Mouse (Mus musculus) stomach, postnatal 0 days (tissue): ENCODE results near the gene Uqcc1. TPM values are rescaled to one million over a fixed set of nuclear protein-coding genes. Genes with fewer than 3 reads are reported as not detected.
"Not testable (repeated sequence)": the region's sequence is repeated elsewhere in the genome, so short reads cannot be mapped to it uniquely, and the experiment has no call there.

Experiments used
- ATAC-seq: fragments of 200-750 bp; cut with Nextera tagmentation; 2 replicates; pipeline ENCODE4 v1.8.0; 2017; ENCODE audit not compliant: low FRiP score, low TSS enrichment
- DNase-seq: peaks from one replicate; pipeline ENCODE4 v3.0.0-alpha.2; 2016; ENCODE audit warnings: low spot score
- H3K27ac ChIP-seq: fragments of 300-500 bp; sonication (generic); replicated peaks from 2 replicates; pipeline ENCODE4 v1.5.1; 2014; ENCODE audit warnings: mild to moderate bottlenecking, control low read depth
- H3K27me3 ChIP-seq: fragments of 300-500 bp; sonication (generic); 2 replicates; pipeline ENCODE4 v1.6.1; 2014; ENCODE audit warnings: low read length; ENCODE audit not compliant: control insufficient read depth, insufficient read depth
- H3K36me3 ChIP-seq: fragments of 300-500 bp; sonication (generic); 2 replicates; pipeline ENCODE4 v1.6.1; 2014; ENCODE audit warnings: low read length, mixed read lengths; ENCODE audit not compliant: control insufficient read depth, insufficient read depth
- H3K4me1 ChIP-seq: fragments of 300-500 bp; sonication (generic); replicated peaks from 2 replicates; pipeline ENCODE4 v1.6.1; 2014; ENCODE audit warnings: antibody characterized with exemption; ENCODE audit not compliant: control insufficient read depth, insufficient read depth
- H3K4me2 ChIP-seq: fragments of 300-500 bp; sonication (generic); replicated peaks from 2 replicates; pipeline ENCODE4 v1.6.1; 2014; ENCODE audit warnings: low read depth, mild to moderate bottlenecking, control low read depth, moderate library complexity
- H3K4me3 ChIP-seq: fragments of 300-500 bp; sonication (generic); 2 replicates; pipeline ENCODE4 v1.5.1; 2014; ENCODE audit warnings: low read depth, low read length, control low read depth
- H3K9ac ChIP-seq: fragments of 300-500 bp; sonication (generic); 2 replicates; pipeline ENCODE4 v1.6.1; 2014; ENCODE audit warnings: mild to moderate bottlenecking, low read length, control low read depth, mixed read lengths
- H3K9me3 ChIP-seq: fragments of 300-500 bp; sonication (generic); 2 replicates; pipeline ENCODE4 v1.6.1; 2016; ENCODE audit warnings: low read length; ENCODE audit not compliant: control insufficient read depth
- CTCF ChIP-seq: IDR thresholded peaks from 2 replicates; pipeline ENCODE4 v1.5.1; 2016; ENCODE audit warnings: antibody characterized with exemption, low read depth, mild to moderate bottlenecking, moderate library complexity
- EP300 ChIP-seq: optimal IDR thresholded peaks from 2 replicates; pipeline ENCODE3; 2016; ENCODE audit warnings: antibody characterized with exemption
- whole genome bisulfite sequencing: fragments of 180-500 bp; shearing (Covaris S2); extraction: QIAGEN DNeasy Blood & Tissue Kit; methylation state at CpG from one replicate; pipeline ENCODE4 v1.1.7; 2014; 5-methylcytosine and 5-hydroxymethylcytosine counted together
- polyA plus RNA-seq: library from polyadenylated mRNA; unstranded; fragments of >200 nt; fragmentation: Nextera tagmentation; extraction: Ambion mirVana; gene quantifications from 2 replicates; pipeline ENCODE4 v1.2.1, GENCODE M21; 2015

Uqcc1 gene
- polyA plus RNA-seq, 1 experiment from 2014 or later = 41.9 TPM

GRCm38 (mm10) chr2:155943463-155943862, 13.4 kb upstream of the Uqcc1 start:
- TF ChIP-seq EP300 (no peak), CTCF (no peak)
- ATAC-seq (no peak), DNase-seq (no peak)
- H3K4me2 ChIP-seq = peak overlapping the region; percentile 32
- no peak overlapping the region for H3K27ac ChIP-seq
- H3K27me3 ChIP-seq = no peaks in the 10 kb centered on the region
- no peak overlapping the region for H3K9ac ChIP-seq
- H3K4me1 ChIP-seq = peaks cover 2% of the 10 kb centered on the region; the same call in 1 of the 2 replicates
- 12% methylated on average over 8 of the region's 8 CpGs for WGBS
- no peak overlapping the region for H3K4me3 ChIP-seq
- H3K36me3 ChIP-seq = no peaks in the 10 kb centered on the region
- H3K9me3 ChIP-seq = no peaks in the 10 kb centered on the region

GRCm38 (mm10) chr2:155941697-155942442, 11.8 kb upstream of the Uqcc1 start:
- 77% methylated on average over 40 of the region's 40 CpGs for WGBS
- H3K36me3 ChIP-seq = no peaks in the 10 kb centered on the region
- H3K27ac ChIP-seq = no peak overlapping the region
- H3K27me3 ChIP-seq = no peaks in the 10 kb centered on the region
- ATAC-seq = no peak
- H3K4me3 ChIP-seq = no peak overlapping the region
- no peak overlapping the region for H3K9ac ChIP-seq
- no peak overlapping the region for H3K4me2 ChIP-seq
- no peaks in the 10 kb centered on the region for H3K9me3 ChIP-seq
- peaks cover 2% of the 10 kb centered on the region; the same call in 1 of the 2 replicates for H3K4me1 ChIP-seq
- peak; percentile 65 for DNase-seq
- TF ChIP-seq CTCF (no peak), EP300 (no peak)

GRCm38 (mm10) chr2:155940681-155941080, 10.6 kb upstream of the Uqcc1 start, which contains the start of gene Gm15557:
Gene Gm15557, plus strand, starts transcription at chr2:155940728.
- 91% methylated on average over 3 of the region's 3 CpGs for WGBS
- no peak within 1 kb of the TSS for H3K27ac ChIP-seq
- no peak within 1 kb of the TSS for H3K4me3 ChIP-seq

GRCm38 (mm10) chr2:155939897-155940529, 9.9 kb upstream of the Uqcc1 start:
- no peak overlapping the region for H3K9ac ChIP-seq
- ATAC-seq = no peak
- no peak for TF ChIP-seq CTCF
- TF ChIP-seq EP300 = no peak
- no peak overlapping the region for H3K27ac ChIP-seq
- DNase-seq = no peak
- H3K4me2 ChIP-seq = no peak overlapping the region
- no peaks in the 10 kb centered on the region for H3K36me3 ChIP-seq
- H3K4me3 ChIP-seq = no peak overlapping the region
- no peaks in the 10 kb centered on the region for H3K9me3 ChIP-seq
- no peaks in the 10 kb centered on the region for H3K27me3 ChIP-seq
- WGBS = 55% methylated on average over 7 of the region's 7 CpGs
- H3K4me1 ChIP-seq = peaks cover 2% of the 10 kb centered on the region; the same call in 1 of the 2 replicates

More at GRCm38 (mm10) chr2:155940681-155941080, 10.6 kb upstream of the Uqcc1 start, which contains the start of gene Gm15557:
- no peaks in the 10 kb centered on the region for H3K9me3 ChIP-seq
- no peak for ATAC-seq
- TF ChIP-seq EP300 (no peak), CTCF (no peak)
- H3K27me3 ChIP-seq = no peaks in the 10 kb centered on the region
- no peak for DNase-seq
- H3K36me3 ChIP-seq = no peaks in the 10 kb centered on the region
- no peak within 1 kb of the TSS for H3K4me2 ChIP-seq
- no peak within 1 kb of the TSS for H3K9ac ChIP-seq
- H3K4me1 ChIP-seq = peaks cover 2% of the 10 kb centered on the region; the same call in 1 of the 2 replicates

GRCm38 (mm10) chr2:155928711-155929345, 1.3 kb downstream of the Uqcc1 start:
- Histone ChIP-seq H3K9ac (no peak overlapping the region; the same call in 1 of the 2 replicates), H3K36me3 (no peaks in the 10 kb centered on the region)
- TF ChIP-seq CTCF = no peak
- TF ChIP-seq EP300 = no peak

GRCm38 (mm10) chr2:155925213-155925612, 4.9 kb downstream of the Uqcc1 start:
- H3K27me3 ChIP-seq = not testable (repeated sequence)

More at GRCm38 (mm10) chr2:155928711-155929345, 1.3 kb downstream of the Uqcc1 start:
- ATAC-seq (no peak), DNase-seq (no peak)
- Histone ChIP-seq H3K27ac (peak overlapping the region; percentile 90; the same call in 1 of the 2 replicates), H3K4me1 (peaks cover 5% of the 10 kb centered on the region; the same call in 1 of the 2 replicates), H3K4me2 (peak overlapping the region; percentile 75), H3K4me3 (peak overlapping the region; percentile 65), H3K9me3 (no peaks in the 10 kb centered on the region), H3K27me3 (no peaks in the 10 kb centered on the region)
- WGBS = 70% methylated on average over 7 of the region's 7 CpGs

More at GRCm38 (mm10) chr2:155925213-155925612, 4.9 kb downstream of the Uqcc1 start:
- WGBS = 86% methylated on average over 6 of the region's 6 CpGs
- not testable (repeated sequence) for H3K9me3 ChIP-seq, H3K4me2 ChIP-seq, ATAC-seq, H3K9ac ChIP-seq, H3K4me3 ChIP-seq, H3K36me3 ChIP-seq, H3K27ac ChIP-seq, DNase-seq, H3K4me1 ChIP-seq
